Mouse (Mus musculus): ENCODE measurements around the gene Carmil3. TPM values are rescaled to one million over a fixed set of nuclear protein-coding genes. Genes with fewer than 3 reads are reported as not detected.

Gene Carmil3
- total and polyA plus RNA-seq, 2 experiments from 2014 or later, result 0.56 to 6.1 TPM

DNA sequence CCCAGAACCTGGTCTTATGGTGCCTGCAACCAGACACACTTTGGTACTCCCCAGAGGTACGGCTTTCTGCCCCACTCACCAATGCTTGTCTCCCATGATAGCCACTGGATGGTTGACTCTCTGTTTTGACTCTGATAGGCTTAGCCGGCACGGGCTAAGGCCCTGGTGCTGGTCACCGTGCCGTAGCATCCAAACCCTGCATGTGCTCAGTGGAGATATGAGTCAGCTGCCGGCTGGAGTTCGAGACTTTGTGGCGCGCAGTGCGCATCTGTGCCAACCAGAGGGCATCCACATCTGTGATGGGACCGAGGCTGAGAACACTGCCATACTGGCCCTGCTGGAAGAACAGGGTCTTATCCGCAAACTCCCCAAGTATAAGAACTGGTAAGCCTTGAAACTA lies 51.8 kb downstream of the Carmil3 start:
- 93% methylated on average over 12 of the region's 12 CpGs for WGBS
- no peak for ATAC-seq (ENCODE audit: insufficient read depth, low read depth)
- peaks cover 40% of the 10 kb centered on the region for H3K36me3 ChIP-seq (replicated peaks; ENCODE audit: control insufficient read depth, insufficient read depth, low read length)
- no peak for TF ChIP-seq EP300 (IDR thresholded peaks at IDR 0.05; ENCODE audit: low read depth)
- no peak for TF ChIP-seq CTCF (IDR thresholded peaks at IDR 0.05; ENCODE audit: low read depth)
- H3K4me3 ChIP-seq (ENCODE audit: low read depth, low read length), result no peak overlapping the region
- no peak overlapping the region for H3K4me2 ChIP-seq (ENCODE audit: low read depth, low read length)
- H3K9ac ChIP-seq (replicated peaks; ENCODE audit: low read depth, low read length), result no peak overlapping the region
- H3K27me3 ChIP-seq (ENCODE audit: control insufficient read depth, insufficient read depth, low read length), result no peaks in the 10 kb centered on the region
- no peaks in the 10 kb centered on the region for H3K9me3 ChIP-seq (replicated peaks; ENCODE audit: control insufficient read depth, low read length)
- DNase-seq (ENCODE audit: low spot score), result no peak
- H3K4me1 ChIP-seq (ENCODE audit: control insufficient read depth, insufficient read depth), result peaks cover 13% of the 10 kb centered on the region
- no peak overlapping the region for H3K27ac ChIP-seq (ENCODE audit: low read depth)

DNA sequence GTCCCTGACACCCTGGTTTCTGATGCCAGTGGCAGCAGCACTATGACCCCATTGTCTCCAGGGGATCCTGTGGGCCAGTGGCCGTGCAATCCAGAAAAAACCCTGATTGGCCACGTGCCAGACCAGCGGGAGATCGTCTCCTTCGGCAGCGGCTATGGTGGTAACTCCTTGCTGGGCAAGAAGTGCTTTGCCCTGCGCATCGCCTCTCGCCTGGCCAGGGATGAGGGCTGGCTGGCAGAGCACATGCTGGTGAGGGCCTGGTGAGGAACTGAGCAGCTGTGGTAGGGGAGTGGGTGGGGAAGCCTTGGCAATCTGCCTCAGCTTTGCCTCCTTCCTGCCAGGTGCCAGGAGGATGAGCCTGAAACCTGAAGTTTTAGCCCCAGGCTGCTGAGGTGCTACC lies 53.9 kb downstream of the Carmil3 start:
- Histone ChIP-seq H3K9ac (replicated peaks; ENCODE audit: low read depth, low read length) (no peak overlapping the region), H3K4me3 (ENCODE audit: low read depth, low read length) (no peak overlapping the region), H3K36me3 (replicated peaks; ENCODE audit: control insufficient read depth, insufficient read depth, low read length) (peaks cover 60% of the 10 kb centered on the region), H3K4me2 (ENCODE audit: low read depth, low read length) (no peak overlapping the region), H3K27ac (ENCODE audit: low read depth) (no peak overlapping the region), H3K27me3 (ENCODE audit: control insufficient read depth, insufficient read depth, low read length) (no peaks in the 10 kb centered on the region), H3K9me3 (replicated peaks; ENCODE audit: control insufficient read depth, low read length) (no peaks in the 10 kb centered on the region), H3K4me1 (ENCODE audit: control insufficient read depth, insufficient read depth) (peaks cover 13% of the 10 kb centered on the region)
- TF ChIP-seq CTCF (IDR thresholded peaks at IDR 0.05; ENCODE audit: low read depth), result no peak
- no peak for TF ChIP-seq EP300 (IDR thresholded peaks at IDR 0.05; ENCODE audit: low read depth)
- DNase-seq (ENCODE audit: low spot score) (no peak), ATAC-seq (ENCODE audit: insufficient read depth, low read depth) (no peak)
- 65% methylated on average over 9 of the region's 9 CpGs for WGBS

DNA sequence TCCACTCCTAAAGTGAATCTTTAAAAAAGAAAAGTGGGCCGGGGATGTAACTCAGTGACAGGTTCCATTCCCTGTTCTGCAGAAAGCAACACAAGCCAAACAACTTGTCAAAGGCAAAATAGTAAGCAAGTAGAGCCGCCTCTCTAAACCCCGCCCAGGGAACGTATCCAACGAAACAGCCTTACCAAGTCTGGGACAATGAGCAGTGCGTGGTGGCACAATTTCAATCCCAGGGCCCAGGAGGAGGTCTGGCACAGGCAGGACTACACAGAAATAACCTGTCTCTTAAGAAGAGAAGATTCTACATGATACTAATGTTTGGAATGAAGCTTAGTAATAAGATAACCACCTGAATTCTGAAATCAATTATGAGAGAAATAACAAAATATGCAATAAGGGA lies 59.7 kb downstream of the Carmil3 start:
- WGBS, result 81% methylated on average over 6 of the region's 6 CpGs
- peaks cover 43% of the 10 kb centered on the region for H3K36me3 ChIP-seq (replicated peaks; ENCODE audit: control insufficient read depth, insufficient read depth, low read length)
- TF ChIP-seq CTCF (IDR thresholded peaks at IDR 0.05; ENCODE audit: low read depth), result no peak
- TF ChIP-seq EP300 (IDR thresholded peaks at IDR 0.05; ENCODE audit: low read depth), result no peak

DNA sequence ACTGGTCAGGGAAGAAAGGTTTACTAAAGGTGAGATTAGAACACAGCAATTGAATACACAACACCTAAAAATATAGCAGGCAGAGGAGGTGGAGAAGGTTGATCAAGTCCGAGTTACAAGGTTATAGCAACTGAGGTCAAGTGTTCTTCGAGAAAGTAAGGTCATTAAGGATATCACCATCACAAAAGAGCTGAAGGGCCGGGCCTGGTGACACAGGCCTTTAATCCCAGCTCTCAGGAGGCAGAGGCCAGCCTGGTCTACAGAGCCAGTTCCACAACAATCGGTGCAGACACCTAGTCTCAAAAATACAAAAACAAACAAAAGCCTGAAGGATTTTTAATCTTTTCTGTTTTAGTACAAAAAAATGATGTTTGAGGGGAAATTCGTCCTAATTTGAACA lies 60.9 kb downstream of the Carmil3 start:
- Histone ChIP-seq H3K4me2 (ENCODE audit: low read depth, low read length) (no peak overlapping the region), H3K4me3 (ENCODE audit: low read depth, low read length) (no peak overlapping the region), H3K36me3 (replicated peaks; ENCODE audit: control insufficient read depth, insufficient read depth, low read length) (peaks cover 31% of the 10 kb centered on the region), H3K9ac (replicated peaks; ENCODE audit: low read depth, low read length) (no peak overlapping the region), H3K27ac (ENCODE audit: low read depth) (no peak overlapping the region), H3K27me3 (ENCODE audit: control insufficient read depth, insufficient read depth, low read length) (no peaks in the 10 kb centered on the region), H3K9me3 (replicated peaks; ENCODE audit: control insufficient read depth, low read length) (no peaks in the 10 kb centered on the region), H3K4me1 (ENCODE audit: control insufficient read depth, insufficient read depth) (no peaks in the 10 kb centered on the region)
- no peak for TF ChIP-seq CTCF (IDR thresholded peaks at IDR 0.05; ENCODE audit: low read depth)
- no peak for TF ChIP-seq EP300 (IDR thresholded peaks at IDR 0.05; ENCODE audit: low read depth)
- DNase-seq (ENCODE audit: low spot score) (no peak), ATAC-seq (ENCODE audit: insufficient read depth, low read depth) (no peak)
- 75% methylated on average over 5 of the region's 5 CpGs for WGBS

More for the DNA sequence above, 59.7 kb downstream of the Carmil3 start:
- Histone ChIP-seq H3K9me3 (replicated peaks; ENCODE audit: control insufficient read depth, low read length) (no peaks in the 10 kb centered on the region), H3K4me1 (ENCODE audit: control insufficient read depth, insufficient read depth) (no peaks in the 10 kb centered on the region), H3K9ac (replicated peaks; ENCODE audit: low read depth, low read length) (no peak overlapping the region), H3K27ac (ENCODE audit: low read depth) (no peak overlapping the region), H3K27me3 (ENCODE audit: control insufficient read depth, insufficient read depth, low read length) (no peaks in the 10 kb centered on the region), H3K4me2 (ENCODE audit: low read depth, low read length) (no peak overlapping the region), H3K4me3 (ENCODE audit: low read depth, low read length) (no peak overlapping the region)
- DNase-seq (ENCODE audit: low spot score) (no peak), ATAC-seq (ENCODE audit: insufficient read depth, low read depth) (no peak)

DNA sequence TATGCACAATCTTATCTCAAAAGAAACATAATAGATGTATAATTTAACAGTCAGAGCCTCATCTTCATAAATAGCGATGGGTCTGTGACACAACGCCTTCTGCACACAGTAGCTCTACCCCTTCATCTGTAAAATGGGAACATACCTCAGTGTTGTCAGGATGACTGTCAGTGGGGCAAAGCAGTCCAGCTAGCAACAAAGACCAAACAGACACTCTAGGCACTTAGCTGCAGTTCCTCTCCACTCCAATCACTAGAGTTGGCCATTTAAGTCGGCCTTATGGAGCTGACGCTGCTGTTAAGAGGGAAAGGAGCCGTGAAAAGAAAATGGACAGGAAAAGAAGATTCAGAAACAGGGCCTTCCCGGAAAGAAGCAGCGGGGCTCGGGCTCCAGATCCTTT lies 61.3 kb downstream of the Carmil3 start:
- DNase-seq (ENCODE audit: low spot score), result no peak
- Histone ChIP-seq H3K27me3 (ENCODE audit: control insufficient read depth, insufficient read depth, low read length) (no peaks in the 10 kb centered on the region), H3K9ac (replicated peaks; ENCODE audit: low read depth, low read length) (no peak overlapping the region), H3K9me3 (replicated peaks; ENCODE audit: control insufficient read depth, low read length) (no peaks in the 10 kb centered on the region), H3K4me1 (ENCODE audit: control insufficient read depth, insufficient read depth) (no peaks in the 10 kb centered on the region), H3K36me3 (replicated peaks; ENCODE audit: control insufficient read depth, insufficient read depth, low read length) (peaks cover 27% of the 10 kb centered on the region), H3K27ac (ENCODE audit: low read depth) (no peak overlapping the region), H3K4me2 (ENCODE audit: low read depth, low read length) (no peak overlapping the region), H3K4me3 (ENCODE audit: low read depth, low read length) (no peak overlapping the region)
- no peak for ATAC-seq (ENCODE audit: insufficient read depth, low read depth)
- 87% methylated on average over 8 of the region's 8 CpGs for WGBS
- TF ChIP-seq CTCF (IDR thresholded peaks at IDR 0.05; ENCODE audit: low read depth), result no peak
- TF ChIP-seq EP300 (IDR thresholded peaks at IDR 0.05; ENCODE audit: low read depth), result no peak

DNA sequence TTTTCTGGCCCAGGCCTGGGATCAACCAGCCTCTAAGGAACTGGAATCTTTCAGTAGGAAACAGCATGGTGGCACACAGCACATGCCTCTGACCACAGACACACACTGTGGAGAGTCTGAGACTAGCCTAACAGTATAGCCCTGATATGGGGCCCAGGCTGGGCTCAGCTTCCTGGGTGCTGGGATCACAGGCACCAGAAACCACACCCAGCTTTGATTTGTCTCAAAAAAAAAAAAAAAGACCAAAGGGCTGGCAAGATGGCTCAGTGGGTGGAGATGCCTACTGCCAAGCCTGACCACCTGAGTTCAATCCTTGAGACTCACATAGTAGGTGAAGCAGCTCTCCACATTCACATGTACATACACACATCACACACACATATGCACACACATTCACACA lies 64.2 kb downstream of the Carmil3 start:
- no peak for TF ChIP-seq CTCF (IDR thresholded peaks at IDR 0.05; ENCODE audit: low read depth)
- no peak for TF ChIP-seq EP300 (IDR thresholded peaks at IDR 0.05; ENCODE audit: low read depth)
- no peak overlapping the region for H3K4me2 ChIP-seq (ENCODE audit: low read depth, low read length)
- no peak overlapping the region for H3K9ac ChIP-seq (replicated peaks; ENCODE audit: low read depth, low read length)
- DNase-seq (ENCODE audit: low spot score) (no peak), ATAC-seq (ENCODE audit: insufficient read depth, low read depth) (no peak)
- H3K4me3 ChIP-seq (ENCODE audit: low read depth, low read length), result no peak overlapping the region
- no peaks in the 10 kb centered on the region for H3K9me3 ChIP-seq (replicated peaks; ENCODE audit: control insufficient read depth, low read length)
- no peaks in the 10 kb centered on the region for H3K4me1 ChIP-seq (ENCODE audit: control insufficient read depth, insufficient read depth)
- no peaks in the 10 kb centered on the region; the same call in 1 of the 2 replicates for H3K36me3 ChIP-seq (replicated peaks; ENCODE audit: control insufficient read depth, insufficient read depth, low read length)
- no peak overlapping the region for H3K27ac ChIP-seq (ENCODE audit: low read depth)
- no peaks in the 10 kb centered on the region for H3K27me3 ChIP-seq (ENCODE audit: control insufficient read depth, insufficient read depth, low read length)
